Mouse (Mus musculus) kidney, postnatal 36 days (tissue): Measurements from ENCODE around the gene Slc25a33.
A peak's percentile ranks its signal among the peaks of the same experiment; 100 is the strongest.
"Not testable (repeated sequence)": the region's sequence is repeated elsewhere in the genome, so short reads cannot be mapped to it uniquely, and the experiment has no call there.

ENCODE experiments used
- DNase-seq, 2 experiments: peaks; one replicate each; pipeline ENCODE4 v3.0.0; 2021 to 2022; ENCODE audit warnings: mixed read lengths in 2 of 2

Gene Slc25a33

DNA sequence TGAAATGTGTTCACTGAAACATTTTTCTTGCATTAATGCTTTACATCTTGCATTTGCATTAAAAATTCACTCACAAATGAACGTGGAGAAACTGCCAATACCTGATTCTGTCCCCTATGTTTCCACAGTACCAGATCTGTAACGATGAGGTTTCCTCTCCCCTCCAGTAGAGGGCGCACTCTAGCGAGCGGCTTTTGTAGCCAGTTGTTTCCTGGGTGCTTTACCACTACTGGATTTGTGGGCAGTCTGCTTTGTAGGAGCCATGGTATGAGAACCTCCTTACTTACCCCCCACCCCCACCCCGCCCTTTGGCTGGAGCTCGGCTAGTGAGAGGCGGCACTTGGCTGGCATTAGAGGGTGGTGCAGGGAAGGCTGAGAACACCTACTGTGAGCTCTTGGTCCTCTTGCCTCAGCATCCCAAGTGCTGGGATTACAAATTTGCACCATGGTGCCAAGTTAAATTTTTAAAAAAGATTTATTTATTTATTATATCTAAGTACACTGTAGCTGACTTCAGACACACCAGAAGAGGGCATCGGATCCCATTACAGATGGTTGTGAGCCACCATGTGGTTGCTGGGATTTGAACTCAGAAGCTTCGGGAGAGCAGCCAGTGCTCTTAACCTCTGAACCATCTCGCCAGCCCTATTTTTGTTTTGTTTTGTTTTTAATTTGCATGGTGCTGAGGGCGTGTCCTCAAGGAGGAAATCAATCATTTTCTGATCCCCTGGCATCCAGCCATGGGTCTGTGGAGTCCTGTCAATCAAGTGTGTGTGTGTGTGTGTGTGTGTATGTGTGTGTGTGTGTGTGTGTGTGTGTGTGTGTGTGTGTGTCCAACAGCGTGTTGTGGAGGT, 19.3 kb upstream of the Slc25a33 start:
- peak; percentile 59 to 72 for DNase-seq

DNA sequence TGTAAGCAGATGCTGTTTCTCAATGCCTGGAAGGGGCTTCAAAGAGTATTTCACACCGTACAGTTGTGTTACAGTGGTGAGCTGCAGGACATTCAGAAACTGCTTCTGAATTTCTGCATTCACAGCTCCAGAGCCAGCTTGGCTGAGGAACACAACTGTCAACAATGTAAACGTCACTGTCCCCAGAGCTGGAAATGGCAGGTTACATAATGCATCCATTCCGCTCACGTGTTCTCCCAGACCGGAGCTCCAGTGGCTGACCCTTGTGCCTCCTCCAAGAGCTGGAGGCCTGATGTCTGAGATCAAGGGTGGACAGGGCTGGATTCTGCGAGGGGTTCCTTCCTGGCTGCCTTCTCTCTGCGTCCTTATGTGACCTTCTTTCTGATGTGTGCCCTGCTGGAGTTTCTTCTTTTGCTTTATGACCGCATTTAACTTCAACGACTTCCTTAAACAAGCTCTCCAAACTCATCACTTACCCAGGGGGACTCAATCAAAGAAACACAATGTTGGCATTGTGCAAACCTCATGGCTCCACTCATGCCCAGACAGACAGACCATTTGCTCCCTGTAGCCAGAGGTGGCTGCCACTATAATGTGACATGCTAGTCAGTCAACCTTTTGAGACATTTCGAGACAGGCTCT, 18.2 kb upstream of the Slc25a33 start:
- peak; percentile 77 to 91 for DNase-seq

DNA sequence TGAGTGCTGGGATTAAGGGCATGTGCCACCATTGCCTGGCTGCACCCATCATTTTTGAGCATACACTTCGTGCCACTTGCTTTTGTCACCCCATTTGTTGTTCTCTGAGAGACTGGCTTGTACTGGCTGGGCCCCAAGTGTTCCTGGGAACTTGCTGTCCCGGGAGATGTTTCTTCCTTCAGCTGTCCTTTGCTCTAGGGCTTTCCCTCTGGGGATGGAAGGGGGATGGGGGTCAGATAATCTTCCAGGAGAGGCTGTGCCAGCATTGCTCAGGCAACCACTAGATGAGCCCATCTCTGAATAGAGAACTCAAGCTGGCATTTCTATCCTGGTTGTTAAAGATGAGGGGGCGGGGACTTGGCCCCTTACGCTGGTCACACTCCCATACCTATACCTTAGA, 17.4 kb upstream of the Slc25a33 start:
- DNase-seq: peak; percentile 65 to 72

DNA sequence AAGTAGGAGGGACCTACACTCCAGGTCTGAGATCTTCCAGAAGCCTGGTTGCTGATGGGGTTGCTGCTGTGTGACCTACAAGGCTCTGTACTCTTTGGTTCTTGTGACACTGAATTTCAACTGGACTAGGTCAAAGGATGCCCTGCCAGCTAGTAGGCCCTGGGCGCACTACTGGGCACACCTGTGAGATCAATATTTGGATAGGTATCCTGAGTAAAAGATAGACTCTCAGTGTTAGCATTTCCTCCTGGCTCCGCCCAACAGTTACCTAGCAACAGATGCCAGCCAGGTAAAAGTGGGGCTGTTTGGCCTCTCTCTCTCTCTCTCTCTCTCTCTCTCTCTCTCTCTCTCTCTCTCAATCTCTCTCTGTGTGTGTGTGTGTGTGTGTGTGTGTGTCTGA, 16.9 kb upstream of the Slc25a33 start:
- no peak for DNase-seq

DNA sequence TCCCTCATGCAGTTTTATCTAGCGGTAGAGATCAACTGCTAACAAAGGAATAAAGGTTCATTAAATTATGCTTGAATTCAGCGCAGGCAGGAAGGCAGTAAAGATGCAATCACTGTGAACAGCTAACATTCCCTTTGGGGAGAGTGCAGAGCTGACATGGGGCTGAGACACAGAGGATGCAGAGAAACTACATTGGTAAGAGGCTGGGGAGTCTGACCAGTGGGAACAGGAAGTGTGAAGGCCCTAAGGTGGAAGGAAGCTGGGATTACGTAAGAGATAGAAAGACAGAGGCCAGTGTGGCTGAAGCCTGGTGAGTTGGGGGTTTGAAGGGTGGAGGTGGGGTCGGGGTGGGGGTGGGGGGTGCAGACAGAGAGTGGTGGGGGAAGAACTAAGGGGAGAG, 16.5 kb upstream of the Slc25a33 start:
- DNase-seq: no peak

DNA sequence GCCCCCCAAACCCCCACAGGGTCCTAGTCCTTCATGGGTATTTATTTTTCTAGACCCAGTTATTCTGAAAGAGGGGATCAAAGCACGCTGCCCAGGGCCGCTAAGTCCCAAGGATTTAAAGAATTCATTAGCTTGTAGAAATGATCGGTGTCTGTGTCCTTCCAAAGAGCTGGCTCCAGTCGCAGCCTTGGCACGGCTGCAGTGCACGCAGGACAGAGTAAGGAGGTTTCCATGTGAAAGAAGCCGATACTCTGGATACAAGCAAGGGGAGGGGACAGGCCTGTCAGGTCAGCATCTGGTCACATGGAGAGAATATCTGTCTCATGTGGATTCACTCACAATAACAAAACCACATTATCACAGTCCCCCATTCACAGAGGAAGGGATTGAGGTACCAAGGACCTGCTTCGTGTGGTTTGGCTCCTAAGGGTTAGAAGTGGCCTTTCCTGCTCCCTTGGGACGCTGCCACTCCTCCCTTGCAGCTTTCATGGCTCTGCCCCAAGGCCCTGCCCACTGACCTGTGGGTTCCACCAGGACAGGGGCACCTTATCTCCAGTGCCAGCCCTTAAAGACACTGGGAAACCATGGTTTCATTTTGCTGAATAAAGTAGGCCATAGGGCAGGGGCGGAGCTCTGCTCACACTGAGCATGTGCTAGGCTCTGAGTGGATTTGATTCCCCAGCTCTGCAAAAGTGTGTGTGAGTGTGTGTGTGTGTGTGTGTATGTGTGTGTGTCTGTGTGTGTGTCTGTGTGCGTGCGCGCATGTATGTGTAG, 15.5 kb upstream of the Slc25a33 start:
- DNase-seq: peak; percentile 62 to 66

DNA sequence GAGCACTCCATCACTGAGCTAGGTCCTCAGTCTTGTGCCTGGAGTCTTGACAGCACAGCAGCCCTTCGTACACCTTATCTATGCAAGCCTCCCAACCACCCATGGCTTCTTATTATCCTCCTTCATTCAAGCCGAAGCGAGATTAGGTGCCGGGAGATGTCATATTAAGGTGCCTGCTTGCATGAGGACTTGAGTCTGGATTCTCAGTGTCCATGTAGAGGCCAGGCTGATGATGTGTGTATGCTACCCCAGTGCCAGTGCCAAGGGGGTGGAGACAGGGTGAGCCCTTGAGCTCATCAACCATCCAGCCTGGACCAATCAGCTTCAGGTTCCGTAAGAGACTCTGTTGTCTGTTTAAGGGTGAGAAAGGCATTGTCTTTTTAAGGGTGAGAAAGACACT, 10.8 kb upstream of the Slc25a33 start:
- no peak for DNase-seq

DNA sequence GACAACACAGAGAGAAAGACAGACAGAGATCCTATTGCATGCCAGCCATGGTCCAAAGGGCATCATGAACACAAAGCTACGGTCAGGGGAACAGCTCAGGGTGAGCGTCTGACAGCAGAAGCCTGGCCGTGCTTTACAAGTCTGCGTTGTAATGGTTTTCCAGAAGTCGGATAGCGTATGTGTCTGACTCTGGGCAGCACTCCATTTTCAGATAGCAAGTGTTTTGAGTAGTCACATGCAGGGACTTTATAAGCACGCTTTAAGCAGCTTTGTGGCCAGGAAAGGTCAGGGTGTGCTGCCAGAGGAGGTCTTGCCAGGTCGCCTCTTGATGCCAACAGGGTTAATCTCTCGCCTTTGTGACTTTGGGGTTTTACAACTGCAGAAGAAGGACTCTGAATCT, 10.3 kb upstream of the Slc25a33 start:
- DNase-seq: peak; percentile 48 to 50

DNA sequence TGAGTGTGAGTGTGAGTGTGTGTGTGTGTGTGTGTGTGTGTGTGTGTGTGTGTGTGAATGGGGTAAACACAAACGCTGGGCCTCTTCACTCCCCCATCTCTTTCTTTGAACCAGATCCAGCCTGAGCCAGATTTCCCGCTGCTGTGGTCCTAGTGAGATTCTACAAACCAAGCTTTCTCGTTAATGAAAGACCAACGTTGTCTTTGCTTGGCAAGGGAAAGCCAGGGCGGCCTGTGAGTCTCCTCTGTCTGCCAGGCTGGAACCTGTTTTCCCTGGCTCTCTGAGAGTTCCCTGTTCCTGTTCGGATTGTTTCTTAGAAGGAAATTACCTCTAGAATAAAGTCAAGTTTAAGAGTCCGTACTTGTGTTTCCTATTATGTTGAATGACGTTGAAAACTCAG, 8.9 kb upstream of the Slc25a33 start:
- peak; percentile 64 to 82 for DNase-seq

DNA sequence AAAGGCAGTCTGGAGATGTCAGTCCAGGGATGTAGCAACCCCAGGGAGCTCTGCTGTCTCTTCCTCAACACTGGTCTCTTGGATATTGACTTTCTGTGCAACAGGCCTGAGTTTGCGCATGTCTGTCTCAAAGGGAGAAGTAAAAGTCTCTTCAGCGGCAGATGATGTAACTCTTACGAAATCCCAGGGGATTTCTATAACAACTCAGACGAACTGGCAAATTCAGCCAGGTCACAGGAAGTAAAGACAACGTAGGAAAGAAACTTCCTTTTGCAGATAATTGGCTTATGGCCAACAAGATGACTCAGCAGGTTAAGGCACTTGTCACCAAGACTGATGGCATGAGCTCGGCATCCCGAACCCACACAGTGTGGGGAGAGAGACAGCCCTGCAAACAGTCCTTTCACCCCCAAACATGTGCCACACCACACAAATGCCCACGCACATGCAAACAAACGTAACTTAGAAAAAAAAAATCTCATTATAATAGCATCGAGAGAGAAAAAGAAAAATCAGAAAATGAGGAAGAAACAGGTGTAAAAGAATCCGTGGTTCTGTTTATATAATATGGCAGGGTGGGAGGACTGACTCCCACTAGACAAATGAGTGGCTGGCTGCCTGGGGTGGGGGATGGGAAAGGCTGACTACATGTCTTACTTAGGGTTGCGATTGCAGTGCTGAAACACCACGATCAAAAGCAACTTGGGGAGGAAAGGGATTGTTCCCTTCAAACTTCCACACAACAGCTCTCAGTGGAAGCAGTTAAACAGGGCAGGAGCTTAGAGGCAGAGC, 6.7 kb upstream of the Slc25a33 start:
- DNase-seq: peak in 1 of 2 experiments; percentile 51

DNA sequence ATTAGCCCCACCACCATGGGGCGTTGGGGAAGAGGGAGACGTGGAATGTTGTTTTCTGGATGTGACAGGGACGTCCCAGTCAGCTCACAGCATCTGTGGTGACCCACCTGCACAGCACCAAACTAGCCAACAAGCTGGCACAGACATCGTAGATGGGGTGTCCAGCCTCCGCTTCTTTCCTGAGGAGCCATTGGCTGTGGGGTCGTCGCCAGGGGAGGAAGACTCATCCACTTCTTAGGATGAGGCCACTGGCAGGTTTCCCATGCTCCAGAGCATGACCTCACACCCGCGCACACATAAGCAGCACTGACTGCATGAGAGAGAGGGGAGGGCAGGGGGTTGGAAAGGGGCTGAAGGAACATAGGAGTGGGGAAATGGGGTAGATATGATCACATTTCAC, 5.9 kb upstream of the Slc25a33 start:
- no peak for DNase-seq

DNA sequence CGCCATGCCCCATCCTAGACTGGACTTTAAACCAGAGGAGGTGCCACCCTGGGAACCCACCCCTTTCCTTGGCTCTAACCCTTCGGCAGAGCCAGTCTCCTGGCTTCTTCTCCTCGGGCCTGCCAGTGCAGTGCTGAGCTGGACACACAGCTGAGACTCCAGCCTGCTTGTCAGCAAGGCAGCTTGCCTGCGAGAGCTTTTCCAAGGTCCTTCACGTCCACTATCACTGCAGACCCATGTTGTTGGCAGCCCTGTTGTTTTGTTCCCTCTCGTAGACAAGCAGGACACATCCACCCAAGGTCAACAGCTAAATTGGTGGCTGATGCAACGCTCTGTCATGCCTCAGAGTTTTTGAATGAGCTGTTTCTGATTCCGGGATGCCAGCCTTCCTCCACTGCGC, 3.0 kb upstream of the Slc25a33 start:
- peak; percentile 75 to 80 for DNase-seq

DNA sequence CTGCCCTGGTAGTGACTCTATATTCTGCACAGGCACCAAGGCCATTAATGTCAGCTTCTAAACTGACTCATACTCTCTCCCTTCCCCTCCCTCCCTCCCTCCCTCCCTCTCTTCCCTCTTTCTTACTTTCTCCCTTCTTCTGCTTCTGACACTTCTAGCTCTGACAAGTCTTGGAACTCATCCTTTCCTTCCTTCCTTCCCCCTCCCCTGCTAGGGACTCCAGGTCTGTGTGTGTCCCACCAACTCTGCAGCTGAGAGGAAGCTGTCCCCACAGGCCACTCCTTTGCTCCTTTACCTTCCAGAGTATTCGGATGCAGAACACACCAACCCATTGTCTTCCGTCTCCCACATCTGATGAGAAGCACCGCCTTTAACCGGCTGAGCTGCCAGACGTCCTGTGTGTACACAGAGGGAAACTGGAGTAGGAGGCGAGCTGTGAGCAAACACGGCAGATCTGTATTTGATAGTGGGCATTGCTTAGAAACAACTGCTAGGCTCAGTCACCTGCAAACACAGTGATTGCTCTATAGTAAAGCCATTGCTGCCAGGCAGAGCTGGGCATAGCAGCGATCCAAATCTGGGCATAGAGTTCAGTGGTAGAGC, 1.8 kb upstream of the Slc25a33 start:
- no peak for DNase-seq

DNA sequence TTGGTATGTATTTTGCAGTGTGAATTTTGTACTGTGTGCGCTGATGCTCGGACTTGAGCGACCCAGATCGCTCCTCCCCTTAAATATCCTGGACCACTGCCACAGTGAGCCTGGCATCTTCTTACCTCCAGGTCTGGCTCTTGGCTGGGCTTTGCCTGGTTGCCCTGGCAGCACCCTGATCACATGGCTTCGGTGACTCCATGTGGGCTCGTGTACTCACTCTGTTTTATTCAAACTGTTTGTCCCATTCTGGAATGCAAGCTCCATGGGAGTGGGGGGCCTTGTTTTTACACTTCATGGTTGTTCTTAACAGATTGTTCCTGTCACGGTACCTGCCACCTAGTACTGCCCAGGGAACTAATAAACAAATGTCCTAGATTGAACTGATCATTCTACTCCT, 1.3 kb upstream of the Slc25a33 start:
- peak; percentile 89 to 94 for DNase-seq

DNA sequence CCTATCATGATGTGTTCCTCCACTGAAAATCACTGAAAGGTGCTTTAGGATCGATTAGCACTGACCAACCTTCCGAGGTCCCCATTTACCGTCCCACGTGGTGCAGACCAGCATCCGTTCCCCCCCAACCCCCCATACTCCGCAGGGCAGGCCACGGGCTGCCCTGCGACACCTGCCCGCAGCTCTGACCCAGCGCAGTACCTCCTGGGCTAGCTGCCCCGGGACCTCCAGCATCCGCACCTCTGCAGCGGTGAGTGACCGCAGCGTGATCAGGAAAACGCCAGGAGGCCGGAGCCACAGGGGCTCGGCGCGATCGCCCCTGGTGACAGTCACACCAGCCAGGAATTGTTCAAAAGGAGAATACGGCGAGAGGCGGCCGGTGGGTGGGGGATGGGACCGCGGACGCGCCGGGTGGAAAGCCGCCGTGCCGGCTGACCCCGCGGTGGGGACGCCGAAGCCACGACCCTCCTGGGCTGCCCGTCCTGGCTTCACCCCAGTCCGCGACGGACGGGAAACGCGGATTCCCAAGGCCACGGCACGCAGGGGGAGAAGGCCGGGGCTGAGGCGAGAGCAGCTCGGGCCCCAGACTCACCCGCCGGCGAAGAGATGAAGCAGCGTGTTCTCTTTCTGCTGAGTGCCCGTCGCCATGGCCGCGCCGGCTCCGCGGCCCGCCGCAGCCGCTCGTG, 526 bp downstream of the Slc25a33 start:
- peak; percentile 35 to 72 for DNase-seq

DNA sequence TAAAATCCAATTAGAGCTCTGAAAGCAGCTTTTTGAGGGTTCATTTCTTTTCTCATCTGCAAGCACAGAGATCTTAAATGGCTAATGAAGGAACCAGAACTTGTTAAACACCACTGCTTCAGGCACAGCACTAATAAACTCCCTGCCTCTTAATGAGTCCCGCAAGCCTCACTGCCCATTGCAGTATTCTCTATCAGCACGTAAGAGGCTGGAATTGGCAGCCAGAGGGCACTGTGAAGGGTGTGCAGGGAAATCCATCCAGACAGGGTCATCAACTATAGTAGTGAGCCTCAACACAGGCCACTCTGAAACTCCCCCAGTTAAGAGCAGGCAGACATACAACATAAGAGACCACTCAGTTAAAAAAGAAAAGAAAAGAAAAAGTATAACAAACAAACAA, 1.7 kb downstream of the Slc25a33 start:
- DNase-seq: peak; percentile 64

DNA sequence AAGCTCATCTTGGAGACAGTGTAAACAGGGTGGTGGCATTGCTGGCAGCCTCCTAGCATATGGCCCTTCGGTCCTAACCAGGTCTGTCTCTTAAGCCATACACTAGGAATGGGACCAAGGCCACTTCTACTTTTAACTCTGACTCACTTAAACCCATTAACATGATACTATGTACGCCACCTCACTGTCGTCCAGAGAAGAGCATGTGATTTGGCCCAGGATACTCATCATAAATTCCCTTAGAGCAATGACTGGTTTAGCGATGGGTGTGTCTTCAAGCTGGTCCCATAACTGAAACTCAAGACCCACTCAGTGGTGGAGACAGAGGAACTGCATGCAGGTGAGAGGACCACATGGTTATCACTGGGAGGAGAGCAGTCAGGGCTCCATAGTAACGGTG, 8.9 kb downstream of the Slc25a33 start:
- DNase-seq: no peak

DNA sequence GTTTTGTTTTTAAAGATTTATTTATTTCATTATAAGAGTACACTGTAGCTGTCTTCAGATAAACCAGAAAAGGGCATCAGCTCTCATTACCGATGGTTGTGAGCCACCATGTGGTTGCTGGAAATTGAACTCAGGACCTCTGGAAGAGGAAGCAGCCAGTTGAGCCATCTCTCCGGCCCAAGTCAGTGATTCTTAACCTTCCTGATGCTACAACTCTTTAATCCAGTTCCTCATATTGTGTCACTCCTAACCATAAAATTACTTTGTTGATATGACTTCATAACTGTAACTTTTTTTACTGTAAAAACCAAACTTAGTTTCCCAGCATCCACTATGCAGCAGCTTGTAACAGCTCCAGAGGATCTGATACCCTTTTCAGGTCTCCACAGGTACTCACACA, 10.7 kb downstream of the Slc25a33 start:
- DNase-seq: no peak

DNA sequence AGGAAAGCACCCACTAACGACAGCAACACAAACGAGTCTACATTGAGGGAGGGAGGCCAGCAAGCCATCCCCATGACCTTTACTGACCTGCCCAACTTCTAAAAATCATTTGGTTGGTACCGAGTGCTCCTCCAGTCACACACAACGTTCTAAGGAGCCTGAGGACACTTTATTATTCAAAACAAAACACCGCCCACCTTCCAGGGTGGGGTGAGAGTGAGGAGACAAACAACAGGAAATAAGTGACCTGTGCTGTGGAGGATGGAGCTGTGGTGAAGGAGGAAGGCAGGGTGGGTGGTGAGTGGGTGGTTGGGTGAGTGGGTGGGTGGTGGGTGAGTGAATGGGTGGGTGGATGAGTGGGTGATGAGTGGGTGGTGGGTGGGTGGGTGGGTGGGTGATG, 14.6 kb downstream of the Slc25a33 start:
- DNase-seq: no peak

DNA sequence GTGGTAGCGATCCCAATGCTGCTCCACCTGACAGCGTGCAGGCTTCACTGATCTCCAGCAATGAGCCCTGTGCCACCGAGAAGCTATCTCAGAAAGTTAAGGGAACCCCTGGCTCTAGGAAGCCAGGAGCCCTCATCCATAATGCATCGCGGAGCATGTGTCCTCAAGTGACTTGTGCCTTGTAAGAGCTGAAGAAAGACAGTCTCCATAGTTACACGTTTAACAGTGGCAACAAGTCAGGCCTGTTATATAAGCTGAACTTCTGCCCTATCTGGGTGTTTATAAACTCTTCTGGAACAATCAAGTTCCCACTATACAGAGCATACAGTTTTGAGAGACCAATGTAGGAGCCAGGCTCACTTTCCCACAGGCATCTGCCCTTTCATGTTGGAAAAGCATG, 15.7 kb downstream of the Slc25a33 start:
- peak; percentile 60 to 81 for DNase-seq

DNA sequence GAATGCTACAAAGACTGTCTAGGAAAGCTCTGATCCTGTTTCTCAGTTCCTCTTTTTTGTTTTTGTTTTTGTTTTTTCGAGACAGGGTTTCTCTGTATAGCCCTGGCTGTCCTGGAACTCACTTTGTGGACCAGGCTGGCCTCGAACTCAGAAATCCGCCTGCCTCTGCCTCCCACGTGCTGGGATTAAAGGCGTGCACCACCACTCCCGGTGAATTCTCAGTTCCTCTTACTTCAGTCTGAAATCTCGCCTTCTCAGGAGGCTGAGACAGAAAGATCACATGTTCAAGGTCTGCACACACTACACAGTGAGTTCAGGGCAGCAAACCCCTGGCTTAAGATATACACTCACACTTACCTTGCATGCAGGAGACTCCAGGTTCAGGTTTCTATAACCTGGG, 17.5 kb downstream of the Slc25a33 start:
- not testable (repeated sequence) for DNase-seq

DNA sequence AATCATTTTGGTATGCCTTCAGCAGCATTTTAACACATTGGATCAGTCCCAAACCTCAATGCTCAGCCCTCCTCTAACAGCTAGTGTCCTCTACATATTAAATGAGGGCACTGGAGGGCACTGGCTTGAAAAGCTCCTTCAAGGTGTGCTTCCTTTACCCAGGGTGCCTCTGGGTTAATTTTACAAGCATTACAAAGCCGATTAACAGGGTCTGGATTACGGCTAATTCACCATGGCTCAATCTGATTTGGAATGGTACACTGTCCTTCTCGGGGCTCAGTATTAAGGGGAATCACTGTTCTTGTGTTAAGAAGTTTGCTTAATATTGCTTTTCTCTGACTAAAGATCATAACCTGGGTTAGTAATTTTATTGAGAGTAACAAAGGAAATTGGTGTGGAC, 21.2 kb downstream of the Slc25a33 start:
- DNase-seq: no peak
